Mouse (Mus musculus) MEL (cell line): Measurements from ENCODE around the gene Lrrc61.

Experiments used
- CTCF ChIP-seq, 3 experiments: IDR thresholded peaks in 2 of 3; conservative IDR thresholded peaks in 1 of 3; 2 replicates each; pipeline ENCODE4 v1.5.1; 2011 to 2012; ENCODE audit warnings: low read length in 3 of 3, low read depth in 2 of 3, mild to moderate bottlenecking in 2 of 3, improper control_type of control experiment in 1 of 3, inconsistent platforms in 1 of 3, mixed read lengths in 1 of 3, moderate library complexity in 1 of 3; ENCODE audit not compliant: control insufficient read depth in 1 of 3, insufficient read depth in 1 of 3, poor library complexity in 1 of 3, severe bottlenecking in 1 of 3
- EP300 ChIP-seq, 2 experiments: IDR thresholded peaks; 2 replicates each; pipeline ENCODE4 v1.6.1; 2011; ENCODE audit warnings: improper control_type of control experiment in 2 of 2, low read length in 2 of 2, low read depth in 1 of 2, mild to moderate bottlenecking in 1 of 2
- KAT2A ChIP-seq: conservative IDR thresholded peaks from 2 replicates; pipeline ENCODE4 v1.6.1; 2012; ENCODE audit warnings: low read depth, low read length, improper control_type of control experiment, inconsistent platforms
- MYB ChIP-seq: IDR thresholded peaks from 2 replicates; pipeline ENCODE4 v1.6.1; 2011; ENCODE audit warnings: mild to moderate bottlenecking, low read depth, low read length, improper control_type of control experiment
- NELFE ChIP-seq: IDR thresholded peaks from 2 replicates; pipeline ENCODE4 v1.6.1; 2011; ENCODE audit warnings: low read depth, low read length, improper control_type of control experiment
- POLR2AphosphoS5 ChIP-seq: IDR thresholded peaks from 2 replicates; pipeline ENCODE4 v1.6.1; 2012; ENCODE audit warnings: low read depth, borderline replicate concordance, mild to moderate bottlenecking, inconsistent platforms, low read length, moderate library complexity, mixed read lengths
- RAD21 ChIP-seq: IDR thresholded peaks from 2 replicates; pipeline ENCODE4 v1.6.1; 2011; ENCODE audit warnings: mild to moderate bottlenecking, low read depth, low read length, improper control_type of control experiment
- TCF12 ChIP-seq: IDR thresholded peaks from 2 replicates; pipeline ENCODE4 v1.6.1; 2014; ENCODE audit warnings: low read depth, mild to moderate bottlenecking, inconsistent platforms, low read length, improper control_type of control experiment, moderate library complexity
- UBTF ChIP-seq: IDR thresholded peaks from 2 replicates; pipeline ENCODE4 v1.6.1; 2012; ENCODE audit warnings: low read depth, mild to moderate bottlenecking, inconsistent platforms, low read length, improper control_type of control experiment, moderate library complexity, borderline replicate concordance; ENCODE audit not compliant: insufficient read depth
- USF1 ChIP-seq: IDR thresholded peaks from 2 replicates; pipeline ENCODE4 v1.6.1; 2014; ENCODE audit warnings: low read depth, mild to moderate bottlenecking, inconsistent platforms, low read length, improper control_type of control experiment, moderate library complexity
- ZMIZ1 ChIP-seq: IDR thresholded peaks from 2 replicates; pipeline ENCODE4 v1.6.1; 2012; ENCODE audit warnings: low read depth, mild to moderate bottlenecking, inconsistent platforms, low read length, improper control_type of control experiment, moderate library complexity
- ZNF384 ChIP-seq: IDR thresholded peaks from 2 replicates; pipeline ENCODE4 v1.6.1; 2012; ENCODE audit warnings: low read depth, mild to moderate bottlenecking, inconsistent platforms, low read length, improper control_type of control experiment

DNA sequence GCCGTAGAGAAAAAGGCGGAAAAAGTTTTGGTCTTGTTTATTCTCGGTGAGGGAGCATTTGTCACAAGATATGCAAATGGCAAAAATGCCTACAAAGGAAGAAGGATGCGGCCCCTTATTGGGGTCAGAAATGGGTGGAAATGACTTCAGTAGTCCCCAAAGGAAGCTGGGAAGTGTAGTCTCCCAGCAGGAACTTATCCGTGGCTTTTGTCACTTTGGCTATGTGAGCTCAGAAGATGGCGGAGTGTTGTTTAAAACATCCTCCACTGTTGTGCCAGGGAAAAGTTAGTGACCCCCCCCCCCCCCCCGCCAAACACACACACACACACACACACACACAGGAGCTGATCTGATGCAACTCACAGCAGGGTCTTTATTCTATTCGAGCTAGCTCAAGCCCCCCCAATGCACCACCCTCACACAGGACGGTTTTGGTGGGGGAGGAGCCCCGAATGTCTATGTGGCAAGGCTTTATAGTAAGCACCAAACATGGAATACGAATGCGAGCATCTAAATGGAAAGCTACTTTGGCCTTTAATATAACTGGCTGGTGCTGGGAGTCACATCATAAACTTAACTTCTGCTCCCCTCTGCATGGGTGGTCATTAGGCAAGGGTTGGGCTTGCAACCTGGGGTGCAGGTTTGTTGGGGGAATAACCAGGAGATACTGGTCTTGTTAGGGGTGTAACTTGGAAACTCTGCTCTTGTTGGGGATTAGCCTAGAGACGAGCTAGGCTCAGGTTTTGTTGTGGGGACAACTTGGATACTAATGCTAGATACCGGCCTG is 701 bp downstream of the Lrrc61 start:
- TF ChIP-seq MYB (no peak), CTCF (IDR thresholded peaks at IDR 0.05 in 2 of 3, conservative IDR thresholded peaks at IDR 0.05 in 1 of 3; ENCODE audit: control insufficient read depth in 1 of 3, insufficient read depth in 1 of 3, low read depth in 2 of 3, low read length in 3 of 3, poor library complexity in 1 of 3, severe bottlenecking in 1 of 3) (no peak), UBTF (no peak), ZNF384 (no peak), NELFE (no peak), USF1 (no peak), EP300 (IDR thresholded peaks at IDR 0.05; ENCODE audit: low read depth in 1 of 2, low read length in 2 of 2) (no peak), POLR2AphosphoS5 (no peak), KAT2A (no peak), TCF12 (no peak), RAD21 (no peak), ZMIZ1 (no peak)
